Mouse (Mus musculus) heart, postnatal 0 days (tissue): Measurements from ENCODE around the gene Uvrag.

Experiments
- CTCF ChIP-seq: IDR thresholded peaks from 2 replicates; pipeline ENCODE4 v1.5.1; 2016; ENCODE audit warnings: antibody characterized with exemption, control low read depth, low read depth
- EP300 ChIP-seq: IDR thresholded peaks from 2 replicates; pipeline ENCODE4 v1.6.1; 2016; ENCODE audit warnings: antibody characterized with exemption, low read depth

DNA sequence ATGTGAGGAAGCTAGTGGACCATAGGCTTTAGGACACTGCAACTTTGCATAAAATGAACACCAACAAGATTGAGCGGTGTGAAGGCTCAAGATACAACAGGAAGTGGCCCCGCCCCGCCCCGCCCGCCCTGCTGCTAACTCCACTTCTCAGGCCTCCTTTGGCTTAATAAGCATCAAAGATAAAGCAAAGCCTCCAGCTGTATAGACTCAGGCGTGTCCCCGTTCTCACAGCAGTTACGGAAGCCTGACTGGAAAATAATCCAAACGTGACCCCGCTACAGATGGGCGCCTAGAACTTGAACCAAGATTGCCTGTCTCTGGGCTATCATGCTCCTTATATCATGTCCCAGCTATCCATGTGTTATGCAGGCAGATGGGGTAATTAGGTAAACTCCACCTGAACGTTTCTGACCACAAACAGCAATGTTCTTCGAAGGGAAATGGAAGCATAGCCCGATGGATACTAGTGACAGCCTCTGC lies 153.9 kb downstream of the Uvrag start:
- TF ChIP-seq CTCF (no peak), EP300 (no peak)
